Mouse (Mus musculus) myocyte (in vitro differentiated cells): ENCODE measurements around the gene Thada.

Source experiments
- MAX ChIP-seq: IDR thresholded peaks from one replicate; pipeline ENCODE4 v1.6.1; 2011; ENCODE audit warnings: low read depth, mild to moderate bottlenecking, control low read depth
- MYOD1 ChIP-seq, 3 experiments: IDR thresholded peaks; one replicate each; pipeline ENCODE4 v1.6.1; 2011; ENCODE audit warnings: control low read depth in 2 of 3, low read depth in 2 of 3, mild to moderate bottlenecking in 2 of 3, moderate library complexity in 1 of 3; ENCODE audit not compliant: insufficient read length in 2 of 3, control insufficient read depth in 1 of 3
- TCF12 ChIP-seq: IDR thresholded peaks from one replicate; pipeline ENCODE4 v1.6.1; 2011; ENCODE audit warnings: mild to moderate bottlenecking, control low read depth; ENCODE audit not compliant: poor library complexity, insufficient read depth, severe bottlenecking

DNA sequence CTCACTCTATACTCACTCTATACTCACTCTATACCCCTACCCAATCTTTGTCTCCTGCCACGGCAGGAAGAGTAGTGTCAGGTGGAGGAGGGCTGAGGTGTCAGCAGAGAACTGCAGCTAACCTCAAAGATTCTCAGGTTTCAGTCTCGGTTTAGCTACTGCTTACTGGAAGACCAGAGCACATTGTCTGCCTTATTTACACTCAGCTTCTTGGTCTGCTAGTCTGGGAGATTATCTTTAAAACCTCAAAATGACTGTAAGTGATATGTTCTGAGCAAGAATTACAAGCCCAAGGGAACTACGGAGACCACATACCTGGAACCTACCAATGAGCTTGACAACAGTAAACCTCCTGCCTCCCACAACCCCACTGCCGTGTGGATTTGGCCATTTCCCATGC lies 31.0 kb downstream of the Thada start:
- no peak for TF ChIP-seq MYOD1 (IDR thresholded peaks at IDR 0.05; ENCODE audit: control insufficient read depth in 1 of 3, insufficient read length in 2 of 3, low read depth in 2 of 3)
- TF ChIP-seq MAX, result no peak
- no peak for TF ChIP-seq TCF12
